Mouse (Mus musculus) left cerebral cortex, adult 9 months (tissue): ENCODE measurements around the gene Paqr8.
"Not testable (repeated sequence)": the region's sequence is repeated elsewhere in the genome, so short reads cannot be mapped to it uniquely, and the experiment has no call there.

Experiments
- DNase-seq, 2 experiments: peaks; one replicate each; pipeline ENCODE4 v3.0.0; 2022; ENCODE audit warnings: low spot score in 2 of 2

The Paqr8 gene

DNA sequence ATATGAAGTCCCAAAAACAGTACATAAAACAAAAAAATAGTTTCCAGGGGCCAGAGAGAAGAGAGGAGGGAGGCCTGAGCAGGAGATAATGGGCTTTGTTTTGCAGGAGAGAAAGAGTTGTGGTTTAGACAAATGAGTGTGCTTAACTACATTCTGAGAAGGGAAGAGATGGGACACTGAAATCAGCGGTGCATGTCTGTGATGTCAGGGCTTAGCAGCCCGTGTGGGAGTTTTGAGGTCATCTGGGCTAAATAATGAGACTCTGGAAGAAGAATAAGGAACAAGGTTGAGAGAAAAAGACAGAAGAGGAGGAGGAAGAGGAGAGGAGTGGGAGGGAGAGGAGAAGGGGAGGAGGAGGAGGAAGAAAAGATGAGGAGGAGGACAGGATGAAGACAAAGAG lies 21.7 kb downstream of the Paqr8 start:
- no peak for DNase-seq

- DNase-seq, result no peak
These were observed 22.2 kb downstream of the Paqr8 start for GRCm38 (mm10) chr1:20912527-20913171.

- no peak for DNase-seq
These were observed 24.4 kb downstream of the Paqr8 start for GRCm38 (mm10) chr1:20914769-20915168.

- DNase-seq, result no peak
These were observed 25.2 kb downstream of the Paqr8 start for GRCm38 (mm10) chr1:20915608-20916007.

DNA sequence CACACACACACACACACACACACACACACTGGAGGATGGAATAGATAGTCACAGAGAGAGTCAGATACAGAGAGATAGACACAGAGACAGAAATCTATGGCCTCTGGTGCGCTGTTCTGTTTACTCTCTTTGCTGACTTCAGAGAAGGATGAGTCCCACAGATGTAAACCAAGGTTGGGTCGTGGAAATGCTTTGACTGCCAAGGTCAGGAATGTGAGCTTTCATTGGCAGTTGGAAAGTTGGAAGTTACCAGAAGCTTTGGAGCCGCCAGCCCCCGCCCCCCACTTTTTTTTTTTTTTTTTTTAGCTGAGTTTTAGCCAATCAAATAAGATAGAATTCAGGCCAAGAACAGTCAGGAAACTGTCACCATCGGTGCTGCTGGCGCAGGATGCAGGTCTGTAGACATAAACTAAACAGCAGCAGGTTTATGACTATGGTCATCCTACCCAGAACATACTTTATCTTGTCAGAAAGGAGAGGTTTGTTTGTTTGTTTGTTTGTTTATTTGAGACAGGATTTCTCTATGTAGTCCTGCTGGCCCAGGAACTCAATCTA lies 27.2 kb downstream of the Paqr8 start:
- DNase-seq, result no peak

DNA sequence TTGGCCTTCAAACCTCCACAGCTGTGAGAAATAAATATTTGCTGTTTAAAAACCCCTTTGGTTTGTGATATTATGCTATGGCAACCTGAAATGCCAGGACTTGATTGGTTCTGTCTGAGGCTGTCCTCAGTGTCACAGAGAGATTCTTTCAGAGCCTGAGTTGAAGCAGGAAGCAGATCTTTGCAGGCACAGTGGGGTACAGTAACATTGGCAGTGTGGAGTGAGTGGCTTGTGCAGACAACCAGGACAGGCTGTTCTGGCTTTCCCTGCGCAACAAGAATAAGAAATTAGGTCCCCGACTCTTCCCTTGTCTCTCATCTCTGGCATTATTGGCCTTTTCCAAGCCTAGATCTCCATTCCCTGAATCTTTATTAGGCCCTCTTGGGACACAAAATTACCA lies 29.3 kb downstream of the Paqr8 start:
- no peak for DNase-seq

GRCm38 (mm10) chr1:20921081-20921528 lies 30.7 kb downstream of the Paqr8 start:
- DNase-seq, result no peak

GRCm38 (mm10) chr1:20922612-20923399 lies 32.4 kb downstream of the Paqr8 start:
- no peak for DNase-seq

DNA sequence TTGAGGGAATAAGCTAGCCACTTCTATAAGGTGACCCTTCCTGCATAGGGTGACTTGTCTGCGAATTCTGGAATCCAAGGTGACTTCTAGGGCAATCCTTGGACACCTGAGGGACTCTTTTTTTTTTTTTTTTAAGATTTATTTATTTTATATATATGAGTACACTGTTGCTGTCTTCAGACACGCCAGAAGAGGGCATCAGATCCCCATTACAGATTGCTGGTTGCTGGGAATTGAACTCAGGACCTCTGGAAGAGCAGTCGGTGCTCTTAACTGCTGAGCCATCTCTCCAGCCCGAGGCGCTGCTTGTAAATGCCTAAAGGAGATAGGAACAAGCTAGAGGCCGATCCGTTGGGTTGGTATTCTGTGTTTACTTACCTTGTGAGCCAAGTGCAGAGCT lies 34.9 kb downstream of the Paqr8 start:
- DNase-seq, result not testable (repeated sequence)

- no peak for DNase-seq
These were observed 35.5 kb downstream of the Paqr8 start for GRCm38 (mm10) chr1:20925926-20926325.

DNA sequence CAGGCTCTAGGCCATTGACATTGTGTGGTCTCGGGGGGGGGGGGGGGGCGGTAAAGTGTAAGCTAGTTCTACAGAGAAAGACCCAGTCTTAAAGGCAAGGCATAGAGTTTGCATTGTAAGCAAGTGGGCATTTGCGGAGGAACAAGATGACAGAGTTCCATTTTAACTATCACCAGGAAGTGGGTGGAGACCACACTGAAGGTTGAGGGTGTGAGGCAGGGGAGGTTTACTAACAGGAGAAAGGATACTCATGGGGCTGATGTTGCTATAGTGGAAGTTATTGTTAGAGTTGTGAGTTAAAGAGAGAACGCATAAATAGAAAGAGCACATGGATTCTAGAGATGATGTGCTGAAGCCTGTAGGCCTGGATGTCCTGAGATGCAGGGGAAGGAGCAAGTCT lies 36.0 kb downstream of the Paqr8 start:
- no peak for DNase-seq

DNA sequence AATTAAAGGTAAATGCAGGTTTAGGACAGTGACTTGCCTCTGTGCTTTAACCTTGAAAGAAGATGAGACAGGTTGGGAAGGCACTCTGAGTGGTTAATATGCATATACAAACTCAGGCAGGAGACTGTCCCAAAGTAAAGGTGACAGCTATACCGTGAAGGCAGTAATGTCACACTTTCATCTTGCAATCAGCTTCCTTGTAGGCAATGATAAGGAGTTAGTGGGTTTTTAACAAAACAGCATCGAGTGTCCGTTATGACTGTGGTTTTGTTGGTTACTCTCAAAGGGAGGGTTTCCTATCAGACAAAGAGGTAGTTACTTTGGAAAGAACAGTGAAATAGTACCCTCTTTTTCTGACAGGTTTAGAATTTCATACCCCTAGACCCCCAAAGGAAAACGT lies 38.1 kb downstream of the Paqr8 start:
- DNase-seq, result no peak

- DNase-seq, result peak in 1 of 2 experiments; percentile 83
These were observed 43.1 kb downstream of the Paqr8 start for GRCm38 (mm10) chr1:20933457-20933856.

- no peak for DNase-seq
These were observed 44.7 kb downstream of the Paqr8 start for GRCm38 (mm10) chr1:20935106-20935505.

GRCm38 (mm10) chr1:20939046-20939445 lies 48.6 kb downstream of the Paqr8 start:
- peak in 1 of 2 experiments; percentile 74 for DNase-seq

DNA sequence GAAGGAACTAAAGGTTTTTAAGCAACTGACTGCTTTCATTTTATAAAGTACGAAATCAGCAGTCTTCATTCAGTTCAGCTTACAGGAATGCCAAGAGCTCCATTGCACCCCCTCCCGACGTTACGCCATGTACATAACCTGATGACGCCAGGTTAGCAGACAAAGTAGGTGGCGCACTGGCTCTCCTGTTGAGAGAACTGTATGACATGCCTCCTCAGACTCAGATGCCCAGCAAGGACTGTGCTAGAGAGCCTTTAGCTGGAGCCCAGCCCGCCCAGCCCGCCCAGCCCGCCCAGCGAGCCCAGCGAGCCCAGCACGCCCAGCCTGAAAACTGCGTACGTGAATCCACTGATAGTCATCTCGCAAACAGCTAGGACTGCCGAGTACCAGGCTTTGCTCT lies 49.7 kb downstream of the Paqr8 start:
- DNase-seq, result no peak

DNA sequence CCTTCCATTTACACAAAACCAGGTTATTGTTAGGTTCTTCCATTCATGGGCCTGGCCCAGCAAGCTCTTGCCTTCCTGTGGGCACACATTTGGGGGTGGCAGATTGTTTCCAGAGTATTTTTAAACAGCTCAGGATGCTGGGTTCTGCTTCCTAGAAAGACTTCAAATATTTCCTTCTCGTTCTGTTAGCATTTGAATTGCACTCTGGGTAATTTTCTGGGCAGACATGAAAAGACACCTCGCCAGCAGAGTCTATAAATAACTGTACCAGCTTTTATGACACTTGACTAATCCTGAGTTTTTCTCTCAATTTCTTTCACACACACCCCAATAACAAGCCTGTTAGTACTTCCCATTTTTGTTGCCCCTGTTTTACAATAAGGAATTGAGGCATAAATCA lies 50.9 kb downstream of the Paqr8 start:
- DNase-seq, result no peak

GRCm38 (mm10) chr1:20941857-20942256 lies 51.5 kb downstream of the Paqr8 start:
- no peak for DNase-seq

- DNase-seq, result no peak
These were observed 52.6 kb downstream of the Paqr8 start for GRCm38 (mm10) chr1:20943016-20943415.

- peak; percentile 84 to 94 for DNase-seq
These were observed 60.9 kb downstream of the Paqr8 start, which contains the start of gene Efhc1 for GRCm38 (mm10) chr1:20951300-20951763. Gene Efhc1, plus strand, starts transcription at chr1:20951626.

DNA sequence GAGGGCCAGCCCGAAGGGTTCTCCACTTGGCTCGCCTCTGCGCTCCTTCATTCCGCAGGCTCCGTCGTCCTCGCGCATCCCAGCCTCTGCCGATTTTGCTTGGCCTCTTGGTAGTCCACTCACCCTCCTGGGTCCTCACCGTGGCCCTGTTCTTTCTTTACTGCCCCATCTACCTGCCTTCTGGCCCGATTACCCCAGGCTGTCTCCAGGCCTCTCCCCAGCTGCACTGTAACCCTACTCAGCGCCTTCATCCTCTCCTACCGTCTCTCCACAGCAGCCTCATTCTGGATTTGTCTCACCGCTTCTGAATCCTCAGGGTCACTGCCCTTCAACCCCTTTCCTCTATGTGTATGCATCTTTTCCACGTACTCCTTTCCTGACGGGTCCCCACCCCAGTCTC lies 61.4 kb downstream of the Paqr8 start:
- no peak for DNase-seq

GRCm38 (mm10) chr1:20954876-20955275 lies 64.5 kb downstream of the Paqr8 start:
- no peak for DNase-seq

GRCm38 (mm10) chr1:20969642-20970041 lies 79.2 kb downstream of the Paqr8 start:
- no peak for DNase-seq
